Mouse (Mus musculus): ENCODE measurements around the gene Rps18. TPM values are rescaled to one million over a fixed set of nuclear protein-coding genes. Genes with fewer than 3 reads are reported as not detected.
"Not testable (repeated sequence)": the region's sequence is repeated elsewhere in the genome, so short reads cannot be mapped to it uniquely, and the experiment has no call there.

The Rps18 gene
- 1,298 TPM in 1 of 2 replicates, not detected in the other for polyA plus RNA-seq (2012; ENCODE audit: insufficient read depth, insufficient read length, low replicate concordance, missing spikeins)

DNA sequence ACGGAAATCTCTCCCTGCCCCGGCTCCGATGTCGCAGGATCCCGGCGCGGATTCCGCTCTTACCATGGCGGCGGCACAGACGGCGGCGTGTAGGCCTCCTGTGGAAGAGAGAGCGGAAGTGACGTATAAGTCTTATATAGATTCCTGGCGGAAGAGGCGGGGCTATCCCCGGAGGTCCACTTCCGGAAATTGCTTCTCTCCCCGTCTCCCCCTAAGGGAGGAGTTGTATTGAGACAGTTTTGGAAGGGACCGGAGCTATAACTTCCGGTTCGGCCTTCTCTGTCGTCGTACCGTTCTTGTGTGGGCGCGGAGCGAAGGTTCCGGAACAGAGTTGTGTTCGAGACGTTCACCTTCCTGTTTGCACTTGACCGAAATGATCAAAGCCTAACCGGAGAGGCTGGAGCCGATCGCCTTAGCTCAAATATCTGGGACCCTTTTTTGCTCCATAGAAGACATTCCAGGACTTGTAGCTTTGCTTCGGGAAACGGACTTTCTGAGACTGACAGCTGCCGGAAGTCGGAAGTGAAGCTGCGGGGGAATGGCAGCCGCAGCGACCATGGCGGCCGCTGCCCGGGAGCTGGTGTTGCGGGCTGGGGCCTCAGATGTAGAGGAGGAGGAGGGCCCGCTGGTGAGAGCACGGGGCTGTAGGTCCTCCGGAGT lies at the start of gene Rps18, which contains the start of gene Vps52:
Gene Rps18 (minus strand): TSS at position 447 of the 660 bp plus-strand sequence.
Gene Vps52 (plus strand): TSS at position 258 of the 660 bp plus-strand sequence.
- Histone ChIP-seq H3K4me1 (ENCODE audit: control insufficient read depth, insufficient read depth, low read length) (peaks cover 21% of the 10 kb centered on the region), H3K4me3 (ENCODE audit: insufficient read depth, low read depth, low read length) (peak within 1 kb of the TSS; percentile 83), H3K27ac (ENCODE audit: insufficient read depth, low read depth, low read length) (peak within 1 kb of the TSS; percentile 84)
- WGBS: under 1% methylated on average over 50 of the region's 50 CpGs
- peak; percentile 97 for TF ChIP-seq POLR2A (IDR thresholded peaks at IDR 0.05; ENCODE audit: insufficient read depth, low read depth, low read length)
- TF ChIP-seq CTCF (IDR thresholded peaks at IDR 0.05; ENCODE audit: insufficient read depth, low read depth, low read length): no peak

GRCm38 (mm10) chr17:34003426-34003825 lies 47.6 kb upstream of the Rps18 start:
- no peak for TF ChIP-seq POLR2A (IDR thresholded peaks at IDR 0.05; ENCODE audit: insufficient read depth, low read depth, low read length)
- peak; percentile 59 for TF ChIP-seq CTCF (IDR thresholded peaks at IDR 0.05; ENCODE audit: insufficient read depth, low read depth, low read length)
- 5% methylated on average over 5 of the region's 5 CpGs for WGBS
- Histone ChIP-seq H3K4me3 (ENCODE audit: insufficient read depth, low read depth, low read length) (no peak overlapping the region), H3K27ac (ENCODE audit: insufficient read depth, low read depth, low read length) (no peak overlapping the region), H3K4me1 (ENCODE audit: control insufficient read depth, insufficient read depth, low read length) (peaks cover 9% of the 10 kb centered on the region)

- WGBS: 65% methylated on average over 2 of the region's 2 CpGs
- not testable (repeated sequence) for H3K4me3 ChIP-seq (ENCODE audit: insufficient read depth, low read depth, low read length); H3K4me1 ChIP-seq (ENCODE audit: control insufficient read depth, insufficient read depth, low read length); H3K27ac ChIP-seq (ENCODE audit: insufficient read depth, low read depth, low read length)
Measured at GRCm38 (mm10) chr17:34000796-34001195, 45.0 kb upstream of the Rps18 start.

GRCm38 (mm10) chr17:34000150-34000537 lies 44.3 kb upstream of the Rps18 start, which contains the start of gene H2-K1:
Gene H2-K1 (minus strand): TSS chr17:34000347.
- under 1% methylated on average over 30 of the region's 30 CpGs for WGBS

DNA sequence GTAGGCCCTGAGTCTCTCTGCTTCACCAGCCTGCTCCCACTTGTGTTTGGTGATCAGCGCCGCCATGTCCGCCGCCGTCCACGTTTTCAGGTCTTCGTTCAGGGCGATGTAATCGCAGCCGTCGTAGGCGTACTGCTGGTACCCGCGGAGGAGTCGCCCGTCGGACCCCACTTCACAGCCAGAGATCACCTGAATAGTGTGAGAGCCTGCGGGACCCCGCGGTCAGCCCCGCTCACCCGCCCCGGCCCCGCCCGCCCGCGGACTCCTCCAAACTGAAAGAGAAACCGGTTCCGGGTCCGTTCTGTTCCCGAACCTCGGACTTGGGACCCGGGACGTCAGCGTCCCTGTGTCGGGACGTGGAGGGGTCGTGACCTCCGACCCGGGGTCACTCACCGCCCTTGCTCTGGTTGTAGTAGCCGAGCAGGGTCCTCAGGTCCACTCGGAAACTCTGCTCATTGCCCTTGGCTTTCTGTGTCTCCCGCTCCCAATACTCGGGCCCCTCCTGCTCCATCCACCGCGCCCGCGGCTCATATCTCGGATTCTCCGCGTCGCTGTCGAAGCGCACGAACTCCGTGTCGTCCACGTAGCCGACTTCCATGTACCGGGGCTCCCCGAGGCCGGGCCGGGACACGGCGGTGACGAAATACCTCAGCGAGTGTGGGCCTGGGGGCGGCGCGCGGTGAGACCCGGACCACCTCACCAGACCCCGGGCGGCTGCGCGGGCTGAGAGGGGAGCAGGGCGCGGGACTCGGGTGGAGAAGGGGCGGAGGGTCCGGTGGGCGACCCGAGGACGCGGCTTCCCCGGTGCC lies 43.7 kb upstream of the Rps18 start:
- WGBS: 1% methylated on average over 81 of the region's 87 CpGs
- TF ChIP-seq POLR2A (IDR thresholded peaks at IDR 0.05; ENCODE audit: insufficient read depth, low read depth, low read length): no peak
- no peak for TF ChIP-seq CTCF (IDR thresholded peaks at IDR 0.05; ENCODE audit: insufficient read depth, low read depth, low read length)

More at GRCm38 (mm10) chr17:34000150-34000537, 44.3 kb upstream of the Rps18 start, which contains the start of gene H2-K1:
- Histone ChIP-seq H3K4me1 (ENCODE audit: control insufficient read depth, insufficient read depth, low read length) (peaks cover 9% of the 10 kb centered on the region), H3K4me3 (ENCODE audit: insufficient read depth, low read depth, low read length) (peak within 1 kb of the TSS; percentile 58), H3K27ac (ENCODE audit: insufficient read depth, low read depth, low read length) (no peak within 1 kb of the TSS)
- TF ChIP-seq POLR2A (IDR thresholded peaks at IDR 0.05; ENCODE audit: insufficient read depth, low read depth, low read length) (peak; percentile 43), CTCF (IDR thresholded peaks at IDR 0.05; ENCODE audit: insufficient read depth, low read depth, low read length) (no peak)

DNA sequence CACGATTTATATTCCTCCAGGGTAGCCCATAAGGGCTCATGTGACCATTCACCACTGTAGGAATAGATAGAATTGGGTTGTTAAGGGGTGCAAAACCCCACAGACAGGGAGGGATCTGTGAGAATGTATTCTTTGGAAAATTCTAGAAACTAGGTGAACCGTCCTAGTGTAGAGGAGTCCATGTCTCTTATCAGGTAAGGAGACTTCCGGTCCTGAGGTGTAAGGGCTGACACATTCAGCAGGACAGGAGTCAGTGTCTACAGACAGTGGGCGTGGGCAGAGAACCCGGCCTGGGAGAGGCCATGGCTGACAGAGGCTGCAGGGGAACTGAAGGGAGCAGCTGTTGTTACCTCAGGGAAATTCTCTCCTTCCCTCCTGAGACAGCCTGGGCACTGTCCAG lies 42.9 kb upstream of the Rps18 start:
- H3K4me3 ChIP-seq (ENCODE audit: insufficient read depth, low read depth, low read length); H3K27ac ChIP-seq (ENCODE audit: insufficient read depth, low read depth, low read length); H3K4me1 ChIP-seq (ENCODE audit: control insufficient read depth, insufficient read depth, low read length): not testable (repeated sequence)
- 76% methylated on average over 5 of the region's 5 CpGs for WGBS

More for the DNA sequence above, 43.7 kb upstream of the Rps18 start:
- Histone ChIP-seq H3K4me3 (ENCODE audit: insufficient read depth, low read depth, low read length) (peak overlapping the region; percentile 58), H3K4me1 (ENCODE audit: control insufficient read depth, insufficient read depth, low read length) (peaks cover 9% of the 10 kb centered on the region), H3K27ac (ENCODE audit: insufficient read depth, low read depth, low read length) (no peak overlapping the region)

DNA sequence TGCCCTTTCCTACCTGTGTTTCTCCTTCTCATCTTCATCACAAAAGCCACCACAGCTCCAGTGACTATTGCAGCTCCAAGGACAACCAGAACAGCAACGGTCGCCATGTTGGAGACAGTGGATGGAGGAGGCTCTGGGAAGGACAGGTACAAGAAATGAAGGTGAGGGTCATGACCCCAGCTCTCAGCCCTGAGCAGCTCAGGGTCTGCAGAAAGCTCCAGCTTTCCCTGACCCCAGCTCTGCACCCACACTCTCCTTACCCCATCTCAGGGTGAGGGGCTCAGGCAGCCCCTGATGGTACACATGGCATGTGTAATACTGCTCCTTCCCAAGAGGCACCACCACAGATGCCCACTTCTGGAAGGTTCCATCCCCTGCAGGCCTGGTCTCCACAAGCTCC lies 41.2 kb upstream of the Rps18 start:
- WGBS: 94% methylated on average over 2 of the region's 2 CpGs
- not testable (repeated sequence) for H3K4me1 ChIP-seq (ENCODE audit: control insufficient read depth, insufficient read depth, low read length); H3K27ac ChIP-seq (ENCODE audit: insufficient read depth, low read depth, low read length); H3K4me3 ChIP-seq (ENCODE audit: insufficient read depth, low read depth, low read length)

DNA sequence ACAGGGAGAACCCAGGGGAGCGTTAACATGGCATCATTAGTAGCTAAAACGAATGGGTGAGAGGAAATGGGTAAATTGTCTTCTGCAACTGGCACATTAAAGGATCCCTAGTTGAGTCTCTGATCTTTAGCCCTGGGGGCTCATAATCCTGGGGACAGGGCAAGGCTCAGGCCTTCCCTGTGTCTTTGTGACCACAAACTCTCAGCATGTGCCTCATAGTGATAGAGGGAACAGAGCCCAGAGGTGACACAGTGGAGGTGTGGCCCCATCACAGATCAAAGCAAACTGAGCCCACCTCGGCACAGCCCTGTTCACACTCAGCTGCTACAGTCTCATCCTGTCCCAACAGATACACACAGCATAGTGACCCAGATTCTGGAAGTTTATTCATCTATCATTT lies 39.9 kb upstream of the Rps18 start:
- H3K4me3 ChIP-seq (ENCODE audit: insufficient read depth, low read depth, low read length): no peak overlapping the region
- 74% methylated on average over 3 of the region's 3 CpGs for WGBS
- no peak overlapping the region for H3K27ac ChIP-seq (ENCODE audit: insufficient read depth, low read depth, low read length)
- H3K4me1 ChIP-seq (ENCODE audit: control insufficient read depth, insufficient read depth, low read length): peaks cover 9% of the 10 kb centered on the region
- TF ChIP-seq POLR2A (IDR thresholded peaks at IDR 0.05; ENCODE audit: insufficient read depth, low read depth, low read length) (no peak), CTCF (IDR thresholded peaks at IDR 0.05; ENCODE audit: insufficient read depth, low read depth, low read length) (no peak)

- Histone ChIP-seq H3K4me3 (ENCODE audit: insufficient read depth, low read depth, low read length) (no peak overlapping the region), H3K4me1 (ENCODE audit: control insufficient read depth, insufficient read depth, low read length) (peaks cover 6% of the 10 kb centered on the region; the same call in 1 of the 2 replicates), H3K27ac (ENCODE audit: insufficient read depth, low read depth, low read length) (no peak overlapping the region)
- TF ChIP-seq POLR2A (IDR thresholded peaks at IDR 0.05; ENCODE audit: insufficient read depth, low read depth, low read length) (no peak), CTCF (IDR thresholded peaks at IDR 0.05; ENCODE audit: insufficient read depth, low read depth, low read length) (no peak)
- 93% methylated on average over 8 of the region's 8 CpGs for WGBS
Measured at GRCm38 (mm10) chr17:33994959-33995358, 39.2 kb upstream of the Rps18 start.
